Comparison of ENCODE assay signal across 8 mouse cellular contexts in genomic region chr8:111258010-111258630, GRCm38 (mm10). TPM values are rescaled to one million over a fixed set of nuclear protein-coding genes. Genes with fewer than 3 reads are reported as not detected.
DNase-seq lines count a peak whose midpoint lies in the region; ATAC-seq and TF ChIP-seq lines count a peak whose summit lies in the region.

No protein-coding gene starts in this region.

- ATAC-seq in hindbrain, embryonic 15.5 days (ENCODE audit: low FRiP score, low read depth) = peak; percentile 70
- ATAC-seq in midbrain, embryonic 13.5 days = peak; percentile 74

- 1% methylated on average over 26 of the region's 26 CpGs for WGBS in lung, adult 2 months
- under 1% methylated on average over 23 of the region's 26 CpGs for WGBS in hindbrain, embryonic 15.5 days
- under 1% methylated on average over 21 of the region's 26 CpGs for WGBS in midbrain, embryonic 13.5 days

- H3K9me3 ChIP-seq in hindbrain, embryonic 15.5 days = no peaks in the 10 kb centered on the region
- no peaks in the 10 kb centered on the region for H3K9me3 ChIP-seq in midbrain, embryonic 13.5 days

- H3K27me3 ChIP-seq in hindbrain, embryonic 15.5 days = no peaks in the 10 kb centered on the region
- peaks cover 4% of the 10 kb centered on the region; the same call in 1 of the 2 replicates for H3K27me3 ChIP-seq in midbrain, embryonic 13.5 days

- no peak for TF ChIP-seq POLR2A in lung, adult 2 months (IDR thresholded peaks at IDR 0.05; ENCODE audit: borderline replicate concordance, extremely low read depth, low read depth, low read length)
- no peak for TF ChIP-seq POLR2A in cortical plate, adult 2 months (IDR thresholded peaks at IDR 0.05; ENCODE audit: extremely low read depth, insufficient read depth, low read length)

- peak overlapping the region; percentile 62 for H3K4me2 ChIP-seq in hindbrain, embryonic 15.5 days
- H3K4me2 ChIP-seq in midbrain, embryonic 13.5 days (replicated peaks) = peak overlapping the region; percentile 64

- H3K27ac ChIP-seq in cortical plate, adult 2 months (ENCODE audit: insufficient read depth, low read length) = peak overlapping the region; percentile 90
- peak overlapping the region; percentile 95 for H3K27ac ChIP-seq in hindbrain, embryonic 15.5 days (replicated peaks)
- H3K27ac ChIP-seq in midbrain, embryonic 13.5 days = peak overlapping the region; percentile 99

- no peak for TF ChIP-seq CTCF in lung, adult 2 months (IDR thresholded peaks at IDR 0.05; ENCODE audit: insufficient read depth, low read length)
- TF ChIP-seq CTCF in cortical plate, adult 2 months (IDR thresholded peaks at IDR 0.05; ENCODE audit: extremely low read depth, insufficient read depth, low read length) = no peak

- H3K36me3 ChIP-seq in hindbrain, embryonic 15.5 days = no peaks in the 10 kb centered on the region
- peaks cover 3% of the 10 kb centered on the region; the same call in 1 of the 2 replicates for H3K36me3 ChIP-seq in midbrain, embryonic 13.5 days

- H3K4me1 ChIP-seq in lung, adult 2 months (ENCODE audit: control insufficient read depth, insufficient read depth, low read length) = peaks cover 4% of the 10 kb centered on the region; the same call in 1 of the 2 replicates
- no peaks in the 10 kb centered on the region for H3K4me1 ChIP-seq in cortical plate, adult 2 months (ENCODE audit: control insufficient read depth, insufficient read depth, low read length)
- H3K4me1 ChIP-seq in hindbrain, embryonic 15.5 days (replicated peaks) = peaks cover 13% of the 10 kb centered on the region
- H3K4me1 ChIP-seq in midbrain, embryonic 13.5 days (replicated peaks) = peaks cover 16% of the 10 kb centered on the region

- peak overlapping the region; percentile 97 for H3K4me3 ChIP-seq in lung, adult 2 months (replicated peaks; ENCODE audit: extremely low read depth, low read depth, low read length)
- peak overlapping the region; percentile 76 for H3K4me3 ChIP-seq in cortical plate, adult 2 months (ENCODE audit: insufficient read depth, low read length)
- H3K4me3 ChIP-seq in hindbrain, embryonic 15.5 days = peak overlapping the region; percentile 79
- H3K4me3 ChIP-seq in midbrain, embryonic 13.5 days (replicated peaks) = peak overlapping the region; percentile 90

- no peak for DNase-seq in lung, adult 2 months
- DNase-seq in lung, postnatal 36 days = no peak
- no peak for DNase-seq in left cerebral cortex, adult 18-20 months (ENCODE audit: low spot score in 2 of 2)
- no peak for DNase-seq in cerebellum, adult 18-20 months
- no peak for DNase-seq in cerebellum, postnatal 4 days (ENCODE audit: low spot score in 2 of 2)

- H3K9ac ChIP-seq in hindbrain, embryonic 15.5 days = peak overlapping the region; percentile 89
- H3K9ac ChIP-seq in midbrain, embryonic 13.5 days (replicated peaks) = peak overlapping the region; percentile 96

RNA-seq across cellular contexts. Expression of gene Glg1, which starts 0.9 kb away (rescaled TPM):
- polyA plus RNA-seq in lung, adult 2 months (2012; rRNA removed) = 38.8 and 44.7 TPM in 2 replicates
- 66.2 and 69.3 TPM in 2 replicates for polyA plus RNA-seq in cortical plate, adult 2 months (2012; rRNA removed)
- polyA plus RNA-seq in hindbrain, embryonic 15.5 days (2015; fragmentation: Nextera tagmentation; extraction: Ambion mirVana) = 65.0 and 68.5 TPM in 2 replicates
- 67.4 and 77.3 TPM in 2 replicates for polyA plus RNA-seq in midbrain, embryonic 13.5 days (2015; fragmentation: Nextera tagmentation; extraction: Ambion mirVana)
- 100 to 1,000 TPM; 138 to 139 TPM for total RNA-seq in left cerebral cortex, adult 18-20 months (2021)

RNA-seq across cellular contexts. Expression of gene Rfwd3, which starts 41.9 kb away (rescaled TPM):
- 8.0 and 10.8 TPM in 2 replicates for polyA plus RNA-seq in lung, adult 2 months (2012; rRNA removed)
- polyA plus RNA-seq in cortical plate, adult 2 months (2012; rRNA removed) = 15.2 TPM in 2 replicates
- 23.7 and 25.1 TPM in 2 replicates for polyA plus RNA-seq in hindbrain, embryonic 15.5 days (2015; fragmentation: Nextera tagmentation; extraction: Ambion mirVana)
- 36.3 and 37.5 TPM in 2 replicates for polyA plus RNA-seq in midbrain, embryonic 13.5 days (2015; fragmentation: Nextera tagmentation; extraction: Ambion mirVana)
- total RNA-seq in left cerebral cortex, adult 18-20 months (2021) = 10 to 100 TPM; 22.3 to 23.2 TPM
